Mouse (Mus musculus) olfactory bulb, adult 2 months (tissue): Measurements from ENCODE around the gene 2610528J11Rik. TPM values are rescaled to one million over a fixed set of nuclear protein-coding genes. Genes with fewer than 3 reads are reported as not detected.

ENCODE experiments used
- H3K27ac ChIP-seq: fragments of 200-500 bp; 2 replicates; pipeline ENCODE4 v1.5.1; 2012; ENCODE audit warnings: low read depth, low read length; ENCODE audit not compliant: insufficient read depth
- H3K4me1 ChIP-seq: fragments of 200-500 bp; 2 replicates; pipeline ENCODE4 v1.6.1; 2012; ENCODE audit warnings: low read length; ENCODE audit not compliant: control insufficient read depth, insufficient read depth
- H3K4me3 ChIP-seq: fragments of 200-500 bp; 2 replicates; pipeline ENCODE4 v1.5.1; 2012; ENCODE audit warnings: mild to moderate bottlenecking, low read depth, low read length, moderate library complexity; ENCODE audit not compliant: insufficient read depth
- CTCF ChIP-seq: fragments of 200-500 bp; IDR thresholded peaks from 2 replicates; pipeline ENCODE4 v1.5.1; 2012; ENCODE audit warnings: low read depth, mild to moderate bottlenecking, low read length, moderate library complexity; ENCODE audit not compliant: insufficient read depth
- POLR2A ChIP-seq: fragments of 200-500 bp; IDR thresholded peaks from 2 replicates; pipeline ENCODE4 v1.6.1; 2012; ENCODE audit warnings: mild to moderate bottlenecking, low read depth, low read length, moderate library complexity; ENCODE audit not compliant: insufficient read depth
- WGBS: fragments of 180-500 bp; shearing (Covaris S2); methylation state at CpG from one replicate; pipeline ENCODE4 v1.1.7; 2018; 5-methylcytosine and 5-hydroxymethylcytosine counted together
- polyA plus RNA-seq: library from polyadenylated mRNA; stranded (reverse); fragments of >200 nt; gene quantifications from 2 replicates; pipeline ENCODE4 v1.2.4, GENCODE M21; 2012; ENCODE audit warnings: low replicate concordance; ENCODE audit not compliant: missing spikeins, insufficient read depth, insufficient read length

The 2610528J11Rik gene
- polyA plus RNA-seq, 1 experiment = not detected

GRCm38 (mm10) chr4:118517497-118518146 lies 9.2 kb upstream of the 2610528J11Rik start:
- 49% methylated on average over 16 of the region's 16 CpGs for WGBS
- TF ChIP-seq CTCF (no peak), POLR2A (no peak)

GRCm38 (mm10) chr4:118518208-118518607 lies 8.6 kb upstream of the 2610528J11Rik start:
- 88% methylated on average over 5 of the region's 5 CpGs for WGBS
- Histone ChIP-seq H3K27ac (no peak overlapping the region), H3K4me3 (no peak overlapping the region), H3K4me1 (peaks cover 3% of the 10 kb centered on the region; the same call in 1 of the 2 replicates)
- TF ChIP-seq POLR2A (no peak), CTCF (no peak)

More at GRCm38 (mm10) chr4:118517497-118518146, 9.2 kb upstream of the 2610528J11Rik start:
- Histone ChIP-seq H3K4me3 (no peak overlapping the region), H3K27ac (no peak overlapping the region), H3K4me1 (peaks cover 3% of the 10 kb centered on the region; the same call in 1 of the 2 replicates)

GRCm38 (mm10) chr4:118522248-118522647 lies 4.6 kb upstream of the 2610528J11Rik start:
- H3K4me3 ChIP-seq = no peak overlapping the region
- WGBS = 86% methylated on average over 7 of the region's 7 CpGs
- H3K27ac ChIP-seq = no peak overlapping the region
- TF ChIP-seq CTCF (no peak), POLR2A (no peak)
- peaks cover 4% of the 10 kb centered on the region; the same call in 1 of the 2 replicates for H3K4me1 ChIP-seq

- 30% methylated on average over 7 of the region's 7 CpGs for WGBS
- Histone ChIP-seq H3K4me3 (no peak overlapping the region), H3K27ac (no peak overlapping the region), H3K4me1 (0 out of 2 replicates have a peak, but pooled peaks cover 3% of the 10 kb centered on the region)
- TF ChIP-seq POLR2A = no peak
- no peak for TF ChIP-seq CTCF
Observed at GRCm38 (mm10) chr4:118523976-118524375, 2.8 kb upstream of the 2610528J11Rik start.

GRCm38 (mm10) chr4:118525779-118526178 lies 1.0 kb upstream of the 2610528J11Rik start:
- TF ChIP-seq POLR2A (no peak), CTCF (no peak)
- Histone ChIP-seq H3K4me3 (no peak overlapping the region), H3K27ac (no peak overlapping the region), H3K4me1 (0 out of 2 replicates have a peak, but pooled peaks cover 3% of the 10 kb centered on the region)
- 84% methylated on average over 3 of the region's 3 CpGs for WGBS

- WGBS = 39% methylated on average over 5 of the region's 5 CpGs
- no peak overlapping the region for H3K27ac ChIP-seq
- H3K4me3 ChIP-seq = no peak overlapping the region
- TF ChIP-seq POLR2A (no peak), CTCF (no peak)
- 0 out of 2 replicates have a peak, but pooled peaks cover 3% of the 10 kb centered on the region for H3K4me1 ChIP-seq
Observed at GRCm38 (mm10) chr4:118527335-118527681, 509 bp downstream of the 2610528J11Rik start.

GRCm38 (mm10) chr4:118527720-118528119 lies 921 bp downstream of the 2610528J11Rik start:
- 86% methylated on average over 6 of the region's 6 CpGs for whole genome bisulfite sequencing
- H3K4me1 ChIP-seq = 0 out of 2 replicates have a peak, but pooled peaks cover 3% of the 10 kb centered on the region
- no peak overlapping the region for H3K4me3 ChIP-seq
- H3K27ac ChIP-seq = no peak overlapping the region
- TF ChIP-seq CTCF = no peak
- no peak for TF ChIP-seq POLR2A

GRCm38 (mm10) chr4:118532663-118533062 lies 5.9 kb downstream of the 2610528J11Rik start:
- WGBS = 84% methylated on average over 5 of the region's 5 CpGs
- Histone ChIP-seq H3K27ac (no peak overlapping the region), H3K4me3 (no peak overlapping the region), H3K4me1 (no peaks in the 10 kb centered on the region)
- TF ChIP-seq CTCF (no peak), POLR2A (no peak)

- 74% methylated on average over 3 of the region's 4 CpGs for WGBS
- no peaks in the 10 kb centered on the region for H3K4me1 ChIP-seq
- H3K27ac ChIP-seq = no peak overlapping the region
- no peak for TF ChIP-seq CTCF
- no peak for TF ChIP-seq POLR2A
- H3K4me3 ChIP-seq = no peak overlapping the region
Observed at GRCm38 (mm10) chr4:118533156-118533555, 6.4 kb downstream of the 2610528J11Rik start.
